9 mouse cellular contexts compared by ENCODE assay signal in the genomic region with DNA sequence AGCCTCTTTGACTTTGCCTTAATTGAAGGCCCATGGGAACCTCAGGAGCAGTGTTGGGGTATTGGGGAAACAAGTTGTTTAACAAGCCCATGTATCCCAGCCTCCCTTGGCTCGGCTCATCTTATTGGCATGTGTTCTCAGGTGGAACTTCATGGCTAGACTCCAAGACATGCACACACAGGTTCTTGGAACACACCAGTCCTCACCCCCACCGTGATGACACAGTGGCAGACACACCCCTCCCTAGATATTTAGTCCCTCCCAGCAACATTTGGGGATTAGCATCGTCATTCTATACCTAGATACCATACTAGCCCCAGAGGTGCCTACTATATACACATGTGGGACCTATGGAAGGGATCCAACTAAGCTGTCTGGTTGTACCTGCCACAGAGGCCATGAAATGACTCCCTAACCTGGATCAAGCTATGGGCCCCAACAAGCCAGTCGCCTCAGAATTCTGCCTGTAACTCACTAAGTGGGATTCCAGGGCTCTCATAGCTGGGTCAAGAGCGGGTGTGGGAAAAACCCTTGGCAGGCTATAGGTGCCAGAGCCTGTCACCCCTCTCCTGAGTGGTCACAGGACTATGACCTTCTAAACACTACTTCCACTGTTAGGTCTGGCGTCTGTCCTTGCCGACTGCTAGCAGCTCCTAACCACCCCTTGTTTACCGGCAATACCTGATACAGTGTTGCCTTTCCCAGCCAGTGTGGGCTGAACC. TPM values are rescaled to one million over a fixed set of nuclear protein-coding genes. Genes with fewer than 3 reads are reported as not detected.
DNase-seq lines count a peak whose midpoint lies in the region; ATAC-seq and TF ChIP-seq lines count a peak whose summit lies in the region.
"Had no signal": no experiment of that assay in that cellular context is flagged by ENCODE, and none has a peak within 500 bp of the region (broad histone marks: within the 10 kb centered on the region; RNA-seq: fewer than 3 reads in every experiment).

No protein-coding gene starts in this region.

- DNase-seq in spleen, adult 2 months (ENCODE audit: low read depth in 1 of 2, low spot score in 2 of 2), result no peak
- DNase-seq in spleen, postnatal 10 days (ENCODE audit: low spot score in 2 of 2), result no peak
- DNase-seq in heart, postnatal 0 days (ENCODE audit: low spot score), result peak; percentile 79
- no peak for DNase-seq in limb, embryonic 14.5 days (ENCODE audit: low spot score)
- DNase-seq in right cerebral cortex, adult 18-20 months, result no peak
- no peak for DNase-seq in cerebellum, postnatal 14 days

- no peaks in the 10 kb centered on the region for H3K36me3 ChIP-seq in spleen, adult 2 months (ENCODE audit: control insufficient read depth, insufficient read depth, low read length)
- peaks cover 23% of the 10 kb centered on the region for H3K36me3 ChIP-seq in heart, postnatal 0 days (replicated peaks; ENCODE audit: control insufficient read depth, insufficient read depth, low read length)
- peaks cover 22% of the 10 kb centered on the region for H3K36me3 ChIP-seq in limb, embryonic 14.5 days (ENCODE audit: control insufficient read depth, insufficient read depth, low read length)
- peaks cover 10% of the 10 kb centered on the region; the same call in 1 of the 2 replicates for H3K36me3 ChIP-seq in stomach, embryonic 16.5 days (ENCODE audit: control insufficient read depth, insufficient read depth, low read length)

- H3K4me3 ChIP-seq in spleen, adult 2 months (ENCODE audit: extremely low read depth, insufficient read depth, insufficient read length), result peak overlapping the region; percentile 78; the same call in 1 of the 2 replicates
- peak overlapping the region; percentile 77 for H3K4me3 ChIP-seq in heart, postnatal 0 days (ENCODE audit: low read depth, low read length)
- no peak overlapping the region; the same call in 1 of the 2 replicates for H3K4me3 ChIP-seq in limb, embryonic 14.5 days (replicated peaks; ENCODE audit: low read length)
- H3K4me3 ChIP-seq in stomach, embryonic 16.5 days (replicated peaks; ENCODE audit: low read length), result peak overlapping the region; percentile 64

- peak overlapping the region; percentile 83 for H3K9ac ChIP-seq in heart, postnatal 0 days (replicated peaks; ENCODE audit: low read depth, low read length)
- no peak overlapping the region for H3K9ac ChIP-seq in limb, embryonic 14.5 days (ENCODE audit: low read depth, low read length, severe bottlenecking)
- peak overlapping the region; percentile 85 for H3K9ac ChIP-seq in stomach, embryonic 16.5 days (ENCODE audit: low read length)

- H3K9me3 ChIP-seq in heart, postnatal 0 days (replicated peaks; ENCODE audit: control insufficient read depth, low read length), result no peaks in the 10 kb centered on the region
- no peaks in the 10 kb centered on the region for H3K9me3 ChIP-seq in limb, embryonic 14.5 days (ENCODE audit: control insufficient read depth, low read length)
- no peaks in the 10 kb centered on the region for H3K9me3 ChIP-seq in stomach, embryonic 16.5 days (replicated peaks; ENCODE audit: control insufficient read depth, low read length)
- H3K9me3 ChIP-seq: midbrain, embryonic 12.5 days had no signal

- 0 out of 2 replicates have a peak overlapping the region, but pooled peaks have one; percentile 13 for H3K27ac ChIP-seq in spleen, adult 2 months (ENCODE audit: insufficient read depth, low read length)
- peak overlapping the region; percentile 94 for H3K27ac ChIP-seq in heart, postnatal 0 days (ENCODE audit: low read depth)
- H3K27ac ChIP-seq in limb, embryonic 14.5 days (replicated peaks; ENCODE audit: low read depth, low read length), result no peak overlapping the region
- H3K27ac ChIP-seq in stomach, embryonic 16.5 days (ENCODE audit: low read length), result peak overlapping the region; percentile 86
- H3K27ac ChIP-seq: midbrain, embryonic 12.5 days had no signal

- peak overlapping the region; percentile 89 for H3K4me2 ChIP-seq in heart, postnatal 0 days (ENCODE audit: low read depth, low read length)
- peak overlapping the region; percentile 92 for H3K4me2 ChIP-seq in limb, embryonic 14.5 days (replicated peaks; ENCODE audit: low read depth, low read length, severe bottlenecking)
- peak overlapping the region; percentile 77 for H3K4me2 ChIP-seq in stomach, embryonic 16.5 days (ENCODE audit: low read depth, low read length)

- TF ChIP-seq POLR2A in spleen, adult 2 months (IDR thresholded peaks at IDR 0.05; ENCODE audit: low read depth, low read length), result no peak
- no peak for TF ChIP-seq POLR2A in limb, embryonic 14.5 days (IDR thresholded peaks at IDR 0.05; ENCODE audit: borderline replicate concordance, extremely low read depth, insufficient read depth, insufficient read length)

- no peak for TF ChIP-seq CTCF in spleen, adult 2 months (IDR thresholded peaks at IDR 0.05; ENCODE audit: extremely low read depth, insufficient read depth, insufficient read length, insufficient replicate concordance)
- no peak for TF ChIP-seq CTCF in heart, postnatal 0 days (IDR thresholded peaks at IDR 0.05; ENCODE audit: low read depth)

- 0 out of 2 replicates have a peak, but pooled peaks cover 3% of the 10 kb centered on the region for H3K4me1 ChIP-seq in spleen, adult 2 months (ENCODE audit: control insufficient read depth, insufficient read depth, insufficient read length)
- H3K4me1 ChIP-seq in heart, postnatal 0 days (ENCODE audit: control insufficient read depth, insufficient read depth), result peaks cover 31% of the 10 kb centered on the region
- peaks cover 12% of the 10 kb centered on the region for H3K4me1 ChIP-seq in limb, embryonic 14.5 days (ENCODE audit: control insufficient read depth, insufficient read depth, low read length)
- H3K4me1 ChIP-seq in stomach, embryonic 16.5 days (ENCODE audit: control insufficient read depth, insufficient read depth, low read length), result peaks cover 22% of the 10 kb centered on the region; the same call in 1 of the 2 replicates

- ATAC-seq in heart, postnatal 0 days (ENCODE audit: insufficient read depth, low read depth), result peak; percentile 40
- ATAC-seq in limb, embryonic 14.5 days (ENCODE audit: low FRiP score, low read depth), result no peak
- ATAC-seq in stomach, embryonic 16.5 days (ENCODE audit: insufficient read depth, low FRiP score), result no peak
- ATAC-seq in granulocyte monocyte progenitor cell, adult 5-6 weeks (replicated peaks; ENCODE audit: poor library complexity, severe bottlenecking), result no peak

- H3K27me3 ChIP-seq in spleen, adult 2 months (ENCODE audit: control insufficient read depth, insufficient read depth, low read length), result no peaks in the 10 kb centered on the region
- no peaks in the 10 kb centered on the region for H3K27me3 ChIP-seq in heart, postnatal 0 days (ENCODE audit: control insufficient read depth, insufficient read depth, low read length)
- H3K27me3 ChIP-seq in limb, embryonic 14.5 days (ENCODE audit: control insufficient read depth, insufficient read depth, low read length), result no peaks in the 10 kb centered on the region
- H3K27me3 ChIP-seq in stomach, embryonic 16.5 days (ENCODE audit: control insufficient read depth, insufficient read depth, low read length), result no peaks in the 10 kb centered on the region

- 67% methylated on average over 8 of the region's 8 CpGs for WGBS in spleen, adult 2 months
- WGBS in heart, postnatal 0 days, result 34% methylated on average over 8 of the region's 8 CpGs
- WGBS in limb, embryonic 14.5 days, result 65% methylated on average over 8 of the region's 8 CpGs
- 60% methylated on average over 8 of the region's 8 CpGs for WGBS in stomach, embryonic 16.5 days

- TF ChIP-seq EP300 in heart, postnatal 0 days (IDR thresholded peaks at IDR 0.05; ENCODE audit: low read depth), result no peak

RNA-seq across cellular contexts. Expression of a gene that starts 2.4 kb away (rescaled TPM):
- polyA plus RNA-seq in spleen, adult 2 months (2012; rRNA removed), result 9.3 and 13.3 TPM in 2 replicates
- total RNA-seq in heart, postnatal 0 days (2014; rRNA removed; ENCODE audit: low replicate concordance), result 44.8 and 62.6 TPM in 2 replicates
- 136 and 149 TPM in 2 replicates for polyA plus RNA-seq in heart, postnatal 0 days (2015; fragmentation: Nextera tagmentation; extraction: Ambion mirVana)
- 8.4 and 12.1 TPM in 2 replicates for polyA plus RNA-seq in limb, embryonic 14.5 days (2012; rRNA removed)
- polyA plus RNA-seq in limb, embryonic 14.5 days (2014; fragmentation: Nextera tagmentation; extraction: Ambion mirVana), result 5.1 and 5.6 TPM in 2 replicates
- polyA plus RNA-seq in stomach, embryonic 16.5 days (2015; fragmentation: Nextera tagmentation; extraction: Ambion mirVana), result 13.2 and 16.5 TPM in 2 replicates
- 0.24 and 18.2 TPM in 2 replicates for total RNA-seq in granulocyte monocyte progenitor cell, adult 5-6 weeks (2014; fragmentation: Nextera tagmentation)
- 0.09 and 0.36 TPM in 2 replicates for total RNA-seq in granulocyte monocyte progenitor cell, adult 5-6 weeks (2017)

RNA-seq across cellular contexts. Expression of a gene that starts 8.5 kb away (rescaled TPM):
- 28.0 and 29.7 TPM in 2 replicates for polyA plus RNA-seq in spleen, adult 2 months (2012; rRNA removed)
- 14.8 and 24.0 TPM in 2 replicates for total RNA-seq in heart, postnatal 0 days (2014; rRNA removed; ENCODE audit: low replicate concordance)
- 13.0 and 15.1 TPM in 2 replicates for polyA plus RNA-seq in heart, postnatal 0 days (2015; fragmentation: Nextera tagmentation; extraction: Ambion mirVana)
- polyA plus RNA-seq in limb, embryonic 14.5 days (2012; rRNA removed), result 8.3 and 9.7 TPM in 2 replicates
- polyA plus RNA-seq in limb, embryonic 14.5 days (2014; fragmentation: Nextera tagmentation; extraction: Ambion mirVana), result 12.7 and 15.2 TPM in 2 replicates
- 41.2 and 46.4 TPM in 2 replicates for polyA plus RNA-seq in stomach, embryonic 16.5 days (2015; fragmentation: Nextera tagmentation; extraction: Ambion mirVana)
- total RNA-seq in granulocyte monocyte progenitor cell, adult 5-6 weeks (2014; fragmentation: Nextera tagmentation), result 186 and 231 TPM in 2 replicates
- 191 and 207 TPM in 2 replicates for total RNA-seq in granulocyte monocyte progenitor cell, adult 5-6 weeks (2017)

RNA-seq across cellular contexts. Expression of a gene that starts 39.9 kb away (rescaled TPM):
- polyA plus RNA-seq in spleen, adult 2 months (2012; rRNA removed), result 11.0 and 12.2 TPM in 2 replicates
- total RNA-seq in heart, postnatal 0 days (2014; rRNA removed; ENCODE audit: low replicate concordance), result 4.8 and 28.7 TPM in 2 replicates
- polyA plus RNA-seq in heart, postnatal 0 days (2015; fragmentation: Nextera tagmentation; extraction: Ambion mirVana), result 12.3 and 15.3 TPM in 2 replicates
- 24.9 and 32.9 TPM in 2 replicates for polyA plus RNA-seq in limb, embryonic 14.5 days (2012; rRNA removed)
- polyA plus RNA-seq in limb, embryonic 14.5 days (2014; fragmentation: Nextera tagmentation; extraction: Ambion mirVana), result 12.2 and 12.8 TPM in 2 replicates
- 11.3 and 11.8 TPM in 2 replicates for polyA plus RNA-seq in stomach, embryonic 16.5 days (2015; fragmentation: Nextera tagmentation; extraction: Ambion mirVana)
- total RNA-seq in granulocyte monocyte progenitor cell, adult 5-6 weeks (2014; fragmentation: Nextera tagmentation), result 12.0 and 32.9 TPM in 2 replicates
- total RNA-seq in granulocyte monocyte progenitor cell, adult 5-6 weeks (2017), result 6.0 and 11.3 TPM in 2 replicates

RNA-seq across cellular contexts. Expression of a gene that starts 42.2 kb away (rescaled TPM):
- 0.29 and 0.50 TPM in 2 replicates for polyA plus RNA-seq in spleen, adult 2 months (2012; rRNA removed)
- 1.1 and 11.0 TPM in 2 replicates for total RNA-seq in heart, postnatal 0 days (2014; rRNA removed; ENCODE audit: low replicate concordance)
- polyA plus RNA-seq in heart, postnatal 0 days (2015; fragmentation: Nextera tagmentation; extraction: Ambion mirVana), result 3.1 and 3.3 TPM in 2 replicates
- 1.0 and 1.1 TPM in 2 replicates for polyA plus RNA-seq in limb, embryonic 14.5 days (2012; rRNA removed)
- polyA plus RNA-seq in limb, embryonic 14.5 days (2014; fragmentation: Nextera tagmentation; extraction: Ambion mirVana), result 0.39 and 0.56 TPM in 2 replicates
- polyA plus RNA-seq in stomach, embryonic 16.5 days (2015; fragmentation: Nextera tagmentation; extraction: Ambion mirVana), result 0.47 and 0.90 TPM in 2 replicates
- total RNA-seq in granulocyte monocyte progenitor cell, adult 5-6 weeks (2014; fragmentation: Nextera tagmentation), result not detected in 2 replicates
- not detected in 2 replicates for total RNA-seq in granulocyte monocyte progenitor cell, adult 5-6 weeks (2017)
